Mouse (Mus musculus): Measurements from ENCODE around the gene Mtcl1. TPM values are rescaled to one million over a fixed set of nuclear protein-coding genes. Genes with fewer than 3 reads are reported as not detected.

Gene Mtcl1
- 5.6 and 7.6 TPM in 2 replicates for polyA plus RNA-seq (2016; fragmentation: Nextera tagmentation; extraction: Ambion mirVana)

DNA sequence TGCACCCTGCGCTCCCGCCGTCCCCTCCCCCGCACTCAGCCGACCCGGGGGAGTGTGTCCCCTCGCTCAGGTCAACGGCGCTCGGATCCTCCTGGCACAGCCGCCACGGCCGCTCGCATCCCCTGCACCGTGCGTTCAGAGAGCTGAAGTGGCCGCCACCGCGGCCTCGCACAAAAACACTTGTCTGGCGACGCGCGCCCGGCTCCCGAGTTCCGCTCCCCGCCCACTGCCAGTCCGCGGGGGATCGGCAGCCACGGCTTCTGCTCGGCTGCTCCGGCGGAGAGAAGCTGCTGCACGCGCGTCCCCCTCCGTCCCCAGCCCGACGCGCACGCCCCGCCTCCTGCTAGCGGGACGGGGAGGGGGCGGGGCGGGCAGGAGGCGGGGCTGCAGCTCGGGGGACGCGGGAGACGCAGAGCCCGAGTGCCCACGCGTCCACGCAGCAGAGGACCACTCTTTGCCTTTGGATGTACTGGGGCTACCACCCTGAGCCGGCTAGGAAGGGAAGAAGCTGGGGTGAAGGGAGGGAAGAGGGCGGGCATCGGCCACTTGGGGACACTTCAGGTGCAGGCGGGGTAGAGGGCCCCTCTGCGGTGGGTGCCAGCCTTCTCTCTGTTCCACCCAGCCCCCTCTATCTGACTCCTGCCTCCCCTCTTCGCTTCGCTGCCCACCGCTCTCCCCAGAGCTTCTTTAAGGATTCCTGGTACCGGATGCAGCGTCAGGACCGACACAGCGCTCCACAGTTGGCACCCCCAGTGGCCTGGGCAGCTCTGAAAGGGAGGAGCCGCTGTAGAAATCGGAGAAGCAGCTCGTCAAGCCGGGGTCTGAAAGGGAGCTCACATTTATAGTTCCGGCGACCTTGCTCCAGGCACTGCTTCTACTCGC lies at the start of gene Mtcl1:
Mtcl1 (minus strand) TSS at position 291 of the 882 bp plus-strand sequence.
- peak within 1 kb of the TSS; percentile 89 for H3K27ac ChIP-seq
- H3K36me3 ChIP-seq: no peaks in the 10 kb centered on the region
- no peaks in the 10 kb centered on the region for H3K9me3 ChIP-seq (replicated peaks)
- peak within 1 kb of the TSS; percentile 86 for H3K4me3 ChIP-seq
- under 1% methylated on average over 76 of the region's 76 CpGs for WGBS
- peaks cover 53% of the 10 kb centered on the region for H3K4me1 ChIP-seq
- DNase-seq (ENCODE audit: low spot score): peak; percentile 88
- peaks cover 52% of the 10 kb centered on the region for H3K27me3 ChIP-seq (ENCODE audit: low read depth, poor library complexity, severe bottlenecking)

DNA sequence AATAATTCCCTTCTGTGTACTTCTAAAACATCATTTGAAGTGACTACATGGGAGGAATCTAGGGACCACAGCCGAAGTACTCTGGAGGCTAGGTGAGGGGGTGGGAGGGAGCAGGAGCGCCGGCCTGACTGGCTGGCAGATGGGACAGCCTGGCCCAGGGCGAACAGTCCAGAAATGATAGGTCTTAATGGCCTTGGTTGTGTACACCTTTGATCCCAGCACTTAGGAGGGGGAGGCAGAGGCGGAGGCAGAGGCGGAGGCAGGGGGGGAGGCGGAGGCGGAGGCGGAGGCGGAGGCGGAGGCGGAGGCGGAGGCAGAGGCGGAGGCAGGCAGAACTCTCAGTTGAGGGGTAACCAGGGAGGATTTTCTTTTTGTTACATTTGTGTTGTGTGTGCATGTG lies 49.0 kb upstream of the Mtcl1 start:
- no peaks in the 10 kb centered on the region for H3K9me3 ChIP-seq (replicated peaks)
- no peak for DNase-seq (ENCODE audit: low spot score)
- no peak overlapping the region for H3K4me3 ChIP-seq
- peaks cover 97% of the 10 kb centered on the region for H3K36me3 ChIP-seq
- H3K4me1 ChIP-seq: no peaks in the 10 kb centered on the region
- no peaks in the 10 kb centered on the region for H3K27me3 ChIP-seq (ENCODE audit: low read depth, poor library complexity, severe bottlenecking)
- H3K27ac ChIP-seq: no peak overlapping the region
- WGBS: 86% methylated on average over 14 of the region's 14 CpGs

DNA sequence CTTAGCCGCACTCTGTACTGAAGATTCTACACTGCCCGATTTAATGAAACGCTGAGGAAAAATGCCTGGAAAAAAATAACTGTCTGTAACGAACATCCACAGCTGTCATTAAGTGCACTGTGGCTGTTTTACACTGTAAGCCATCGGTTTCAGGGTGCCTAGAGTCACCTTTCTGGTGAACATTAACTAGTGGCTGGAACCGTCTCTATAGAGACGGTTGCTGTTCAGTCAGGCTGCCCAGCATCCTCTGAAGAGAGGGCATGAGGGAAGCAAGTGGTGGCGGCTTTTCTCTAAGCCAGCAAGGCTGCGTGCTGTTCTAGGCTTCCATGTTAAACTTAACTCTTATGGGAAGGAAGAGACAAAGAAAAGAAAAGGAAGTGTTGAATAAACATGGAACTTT lies 47.0 kb upstream of the Mtcl1 start:
- no peak overlapping the region for H3K27ac ChIP-seq
- peaks cover 85% of the 10 kb centered on the region for H3K36me3 ChIP-seq
- no peaks in the 10 kb centered on the region for H3K9me3 ChIP-seq (replicated peaks)
- no peaks in the 10 kb centered on the region for H3K27me3 ChIP-seq (ENCODE audit: low read depth, poor library complexity, severe bottlenecking)
- 94% methylated on average over 9 of the region's 9 CpGs for WGBS
- DNase-seq (ENCODE audit: low spot score): no peak
- H3K4me3 ChIP-seq: no peak overlapping the region
- H3K4me1 ChIP-seq: no peaks in the 10 kb centered on the region

DNA sequence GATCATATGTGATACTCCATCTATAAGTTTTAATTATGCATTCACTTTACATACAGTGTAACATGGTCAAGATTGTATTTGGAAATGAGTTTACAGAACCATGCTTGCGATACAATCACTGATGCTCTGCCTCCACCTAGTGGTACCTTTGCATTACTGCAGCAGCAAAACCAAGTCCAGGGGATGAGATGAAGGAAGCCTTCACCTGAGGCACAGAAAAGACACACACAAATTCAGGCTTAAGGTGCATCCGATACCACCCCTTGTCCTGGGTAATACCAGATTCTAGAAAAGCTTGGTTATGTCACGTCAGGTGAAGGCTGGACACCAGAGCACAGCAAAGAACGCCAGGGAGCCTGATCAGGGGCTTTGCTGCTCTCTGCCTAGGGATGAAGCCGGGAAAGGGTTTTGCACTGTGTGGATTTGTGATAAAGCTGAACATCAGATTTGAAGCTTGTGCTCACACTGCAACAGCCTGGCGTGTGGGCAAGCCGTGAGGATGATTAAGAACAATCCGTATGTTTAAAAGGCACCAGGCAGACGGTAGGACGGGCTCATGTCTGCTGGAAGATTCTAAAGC lies 40.6 kb upstream of the Mtcl1 start:
- Histone ChIP-seq H3K36me3 (peaks cover 21% of the 10 kb centered on the region), H3K27ac (no peak overlapping the region), H3K4me1 (no peaks in the 10 kb centered on the region), H3K9me3 (replicated peaks) (no peaks in the 10 kb centered on the region), H3K4me3 (no peak overlapping the region), H3K27me3 (ENCODE audit: low read depth, poor library complexity, severe bottlenecking) (no peaks in the 10 kb centered on the region)
- DNase-seq (ENCODE audit: low spot score): peak; percentile 64
- WGBS: 48% methylated on average over 10 of the region's 10 CpGs

DNA sequence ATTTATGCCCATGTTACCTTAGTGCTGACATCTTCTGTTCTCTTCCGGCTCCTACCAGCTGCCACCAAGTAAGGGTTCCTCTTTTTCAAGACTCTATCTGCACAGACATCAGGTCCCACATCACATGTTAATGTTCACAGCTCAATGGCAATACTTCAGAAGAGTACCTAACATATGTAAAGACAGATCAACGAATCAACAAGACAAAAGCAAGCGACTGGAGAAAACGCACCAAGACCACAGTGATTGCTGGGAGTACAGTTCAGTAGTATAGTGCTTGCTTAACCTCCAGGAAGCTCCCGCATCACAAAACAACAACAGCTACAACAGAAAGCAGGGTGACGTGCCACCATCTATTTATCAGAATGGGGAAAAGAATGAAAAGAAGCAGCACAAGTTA lies 37.0 kb upstream of the Mtcl1 start:
- no peak overlapping the region for H3K27ac ChIP-seq
- peaks cover 4% of the 10 kb centered on the region; the same call in 1 of the 2 replicates for H3K4me1 ChIP-seq
- H3K36me3 ChIP-seq: no peaks in the 10 kb centered on the region
- WGBS: 90% methylated on average over 6 of the region's 6 CpGs
- H3K27me3 ChIP-seq (ENCODE audit: low read depth, poor library complexity, severe bottlenecking): peaks cover 6% of the 10 kb centered on the region; the same call in 1 of the 2 replicates
- H3K4me3 ChIP-seq: no peak overlapping the region
- DNase-seq (ENCODE audit: low spot score): no peak
- H3K9me3 ChIP-seq (replicated peaks): no peaks in the 10 kb centered on the region

DNA sequence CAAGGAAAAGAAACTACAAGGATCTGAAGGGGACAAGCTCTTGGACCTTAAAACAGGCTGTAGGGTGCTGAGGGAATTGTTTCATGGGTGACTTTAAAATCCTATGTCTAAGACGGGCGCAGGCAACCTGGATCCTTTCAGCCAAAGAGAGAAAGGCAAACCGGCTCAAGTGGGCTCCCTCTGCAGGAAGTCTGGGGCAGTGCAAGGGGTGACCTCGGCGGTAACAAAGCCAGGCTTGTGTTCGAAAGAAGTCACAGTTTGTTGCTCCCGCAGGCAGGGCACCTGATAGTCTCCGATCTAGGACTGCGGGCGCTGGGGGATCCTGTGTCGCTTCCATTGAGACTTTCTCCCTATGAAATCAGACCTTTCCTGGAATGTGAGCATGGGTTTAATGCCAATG lies 36.2 kb upstream of the Mtcl1 start:
- Histone ChIP-seq H3K4me3 (no peak overlapping the region), H3K36me3 (no peaks in the 10 kb centered on the region), H3K27me3 (ENCODE audit: low read depth, poor library complexity, severe bottlenecking) (peaks cover 15% of the 10 kb centered on the region), H3K4me1 (peaks cover 8% of the 10 kb centered on the region; the same call in 1 of the 2 replicates), H3K9me3 (replicated peaks) (no peaks in the 10 kb centered on the region), H3K27ac (peak overlapping the region; percentile 4; the same call in 1 of the 2 replicates)
- peak; percentile 87 for DNase-seq (ENCODE audit: low spot score)
- 22% methylated on average over 11 of the region's 11 CpGs for WGBS

DNA sequence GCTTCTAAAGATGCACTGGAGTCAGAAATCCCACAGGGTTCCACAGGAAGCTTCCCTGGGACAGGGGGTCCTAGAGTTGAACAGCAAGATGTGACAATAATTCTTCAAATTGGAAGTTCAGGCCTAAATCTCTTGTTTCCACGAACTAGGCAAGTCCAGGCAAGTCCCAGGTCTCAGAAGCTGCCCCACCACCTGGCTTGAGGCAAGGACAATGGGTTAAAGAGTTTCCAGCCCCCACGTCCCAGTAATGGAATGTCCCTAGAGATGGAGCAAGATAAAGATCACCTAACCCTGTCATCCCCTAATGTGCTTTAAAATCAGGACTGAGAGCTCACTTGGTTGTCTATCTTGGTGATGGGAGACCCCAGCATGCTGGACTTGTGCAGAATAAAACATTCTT lies 35.4 kb upstream of the Mtcl1 start:
- no peak for DNase-seq (ENCODE audit: low spot score)
- peaks cover 21% of the 10 kb centered on the region for H3K27me3 ChIP-seq (ENCODE audit: low read depth, poor library complexity, severe bottlenecking)
- H3K4me3 ChIP-seq: no peak overlapping the region
- H3K4me1 ChIP-seq: peaks cover 16% of the 10 kb centered on the region
- H3K9me3 ChIP-seq (replicated peaks): no peaks in the 10 kb centered on the region
- WGBS: 59% methylated on average over 2 of the region's 2 CpGs
- no peak overlapping the region for H3K27ac ChIP-seq
- no peaks in the 10 kb centered on the region for H3K36me3 ChIP-seq

DNA sequence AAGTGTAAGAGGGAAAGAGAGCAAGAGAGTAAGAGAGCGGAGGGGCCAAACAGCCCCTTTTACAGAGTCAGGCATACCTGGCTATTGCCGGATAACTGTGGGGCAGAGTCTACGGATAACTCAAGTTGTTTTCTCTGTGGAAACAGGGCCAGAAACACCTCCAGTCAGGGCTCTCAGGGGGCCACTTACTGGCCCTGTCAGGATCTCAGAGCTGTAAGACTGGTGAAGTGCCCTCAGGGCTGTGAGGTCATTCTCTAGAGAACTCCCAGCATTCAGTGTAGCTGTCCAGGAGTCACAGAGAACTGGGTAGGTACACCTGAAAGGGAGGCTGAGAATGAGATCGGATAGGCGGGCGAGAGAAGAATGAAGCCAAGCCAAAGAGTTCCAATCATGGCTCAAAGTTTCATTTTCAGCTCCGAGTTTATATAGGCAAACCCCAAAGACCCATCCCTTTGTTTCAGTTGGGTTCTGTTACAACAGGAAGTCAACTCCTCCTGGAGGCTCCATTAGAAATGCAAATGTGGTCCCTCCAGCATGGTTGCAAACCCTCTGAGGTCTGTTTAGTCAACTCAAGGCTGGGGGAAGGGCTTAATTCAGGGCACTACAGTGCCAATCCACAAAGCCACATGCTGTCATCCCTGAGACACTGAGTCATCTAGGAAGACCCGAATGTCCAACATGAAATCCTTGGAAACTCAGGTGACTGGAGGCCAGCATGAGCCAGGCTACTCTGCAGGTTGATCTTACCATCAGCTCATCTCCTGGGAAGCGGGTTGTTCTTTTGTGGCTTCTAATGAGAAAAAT lies 34.3 kb upstream of the Mtcl1 start:
- 70% methylated on average over 9 of the region's 9 CpGs for WGBS
- Histone ChIP-seq H3K4me1 (peaks cover 27% of the 10 kb centered on the region), H3K36me3 (no peaks in the 10 kb centered on the region), H3K27me3 (ENCODE audit: low read depth, poor library complexity, severe bottlenecking) (peaks cover 32% of the 10 kb centered on the region), H3K9me3 (replicated peaks) (no peaks in the 10 kb centered on the region), H3K27ac (no peak overlapping the region), H3K4me3 (no peak overlapping the region)
- DNase-seq (ENCODE audit: low spot score): no peak

DNA sequence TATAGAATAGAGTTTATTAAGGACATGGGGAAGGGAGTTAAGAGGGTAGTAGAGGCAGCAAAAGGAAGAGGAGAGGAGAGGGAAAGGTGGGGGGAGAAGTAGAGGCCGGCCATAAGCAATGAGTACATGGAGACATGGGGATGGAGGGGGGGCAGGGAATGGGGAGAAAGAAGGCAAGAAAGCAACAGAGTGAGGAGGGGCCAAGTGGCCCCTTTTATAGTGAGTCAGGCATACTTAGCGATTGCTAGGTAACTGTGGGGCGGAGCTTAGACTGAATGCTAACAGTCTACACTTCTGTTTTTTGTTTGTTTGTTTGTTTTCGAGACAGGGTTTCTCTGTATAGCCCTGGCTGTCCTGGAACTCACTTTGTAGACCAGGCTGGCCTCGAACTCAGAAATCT lies 31.7 kb upstream of the Mtcl1 start:
- 70% methylated on average over 5 of the region's 5 CpGs for WGBS
- peaks cover 40% of the 10 kb centered on the region for H3K27me3 ChIP-seq (ENCODE audit: low read depth, poor library complexity, severe bottlenecking)
- H3K27ac ChIP-seq: no peak overlapping the region
- no peak overlapping the region for H3K4me3 ChIP-seq
- H3K4me1 ChIP-seq: peaks cover 27% of the 10 kb centered on the region
- no peaks in the 10 kb centered on the region for H3K36me3 ChIP-seq
- no peaks in the 10 kb centered on the region for H3K9me3 ChIP-seq (replicated peaks)
- DNase-seq (ENCODE audit: low spot score): no peak

DNA sequence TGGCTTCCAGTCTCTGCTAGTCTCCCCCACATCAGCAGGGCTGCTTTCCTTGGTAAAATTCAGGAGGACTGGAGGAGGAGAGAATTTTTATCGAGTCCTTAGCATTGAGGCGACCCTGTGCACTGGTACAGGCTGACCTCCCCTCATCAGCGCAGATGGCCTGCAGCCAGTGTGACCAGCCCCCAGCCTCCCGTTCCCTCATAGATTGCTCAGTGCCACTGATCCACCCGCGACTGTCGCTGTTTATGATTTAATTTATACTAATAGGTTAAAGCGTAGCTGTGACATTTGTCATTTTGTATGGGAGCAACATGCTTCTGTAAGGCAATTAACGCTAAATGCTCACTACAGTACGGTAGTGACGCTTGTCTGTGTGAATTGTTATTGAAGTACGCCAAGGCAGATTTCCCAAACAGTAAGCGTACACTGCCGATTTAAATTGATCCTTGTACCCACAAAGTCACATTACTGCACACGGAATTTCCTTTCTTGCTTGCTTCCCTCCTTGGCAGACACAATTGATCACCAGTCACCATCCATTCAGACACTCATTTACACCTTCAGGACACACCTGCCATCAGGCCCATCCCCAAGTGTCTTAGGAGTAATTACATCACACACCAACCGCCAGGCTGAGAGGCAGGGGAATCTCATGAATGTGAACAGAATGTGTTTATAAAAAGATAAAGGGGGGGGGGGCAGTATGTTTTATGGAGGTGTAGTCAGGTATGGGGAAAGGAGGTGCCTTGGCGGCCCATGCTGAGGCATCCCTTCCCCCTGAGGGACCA lies 31.1 kb upstream of the Mtcl1 start:
- Histone ChIP-seq H3K27me3 (ENCODE audit: low read depth, poor library complexity, severe bottlenecking) (peaks cover 40% of the 10 kb centered on the region), H3K27ac (0 out of 2 replicates have a peak overlapping the region, but pooled peaks have one; percentile 74), H3K9me3 (replicated peaks) (no peaks in the 10 kb centered on the region), H3K4me1 (peaks cover 27% of the 10 kb centered on the region), H3K4me3 (peak overlapping the region; percentile 38), H3K36me3 (no peaks in the 10 kb centered on the region)
- WGBS: 19% methylated on average over 17 of the region's 17 CpGs
- DNase-seq (ENCODE audit: low spot score): no peak

DNA sequence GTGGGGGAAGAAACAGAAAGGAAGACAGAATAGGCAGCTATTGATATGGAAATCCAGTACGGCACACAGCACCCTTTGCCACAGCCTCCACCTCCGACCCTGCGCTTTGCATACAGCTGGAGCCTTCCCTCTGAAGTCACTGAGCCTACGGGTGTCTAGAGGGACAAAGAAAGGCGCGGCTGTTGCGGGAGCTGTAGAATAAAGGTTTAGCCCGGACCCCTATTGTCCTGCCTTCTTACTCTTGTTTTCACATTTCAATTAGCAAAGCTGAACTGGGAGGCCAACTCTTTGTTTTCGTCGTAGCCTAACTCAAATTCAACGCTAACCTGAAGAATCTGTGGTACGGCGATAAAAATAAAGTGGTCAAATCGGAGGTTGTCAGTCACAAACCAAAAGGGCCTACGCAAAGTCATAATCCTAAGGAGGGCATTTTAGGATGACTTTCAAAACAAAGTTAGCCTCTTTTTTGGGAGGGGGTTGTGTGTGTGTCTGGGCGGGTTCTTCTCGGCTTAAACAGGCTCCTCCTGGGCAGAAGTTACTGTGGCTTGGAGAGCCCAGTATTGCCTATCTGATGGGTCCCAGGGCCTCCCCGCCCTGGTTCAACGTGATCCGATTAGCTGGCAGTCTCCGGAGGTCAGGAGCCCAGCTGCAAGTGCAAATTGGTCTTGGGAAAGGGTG lies 30.4 kb upstream of the Mtcl1 start:
- no peaks in the 10 kb centered on the region for H3K36me3 ChIP-seq
- WGBS: 6% methylated on average over 21 of the region's 21 CpGs
- peaks cover 40% of the 10 kb centered on the region for H3K27me3 ChIP-seq (ENCODE audit: low read depth, poor library complexity, severe bottlenecking)
- no peaks in the 10 kb centered on the region for H3K9me3 ChIP-seq (replicated peaks)
- H3K4me1 ChIP-seq: peaks cover 27% of the 10 kb centered on the region
- peak overlapping the region; percentile 74 for H3K27ac ChIP-seq
- H3K4me3 ChIP-seq: peak overlapping the region; percentile 38
- peak; percentile 57 for DNase-seq (ENCODE audit: low spot score)

DNA sequence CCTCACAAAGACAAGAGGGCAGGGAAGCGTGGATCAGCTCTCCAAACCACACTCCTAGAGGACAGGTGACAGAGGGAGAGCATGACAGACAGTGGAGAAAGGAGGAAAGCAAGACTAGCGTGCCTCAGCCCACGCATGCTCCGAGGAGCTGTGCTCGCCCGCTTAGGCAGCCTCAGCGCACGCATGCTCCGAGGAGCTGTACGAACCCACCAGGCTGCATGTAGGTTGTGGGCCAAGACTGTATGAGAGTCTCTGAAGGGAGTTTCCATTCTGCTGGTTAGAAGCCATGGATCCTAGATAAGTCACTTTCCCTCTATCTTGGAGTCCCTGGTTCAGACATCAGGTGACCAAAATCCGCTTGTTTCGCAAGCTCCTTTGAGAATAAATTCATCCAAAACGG lies 29.8 kb upstream of the Mtcl1 start:
- DNase-seq (ENCODE audit: low spot score): peak; percentile 54
- Histone ChIP-seq H3K9me3 (replicated peaks) (no peaks in the 10 kb centered on the region), H3K36me3 (no peaks in the 10 kb centered on the region), H3K4me1 (peaks cover 27% of the 10 kb centered on the region), H3K4me3 (peak overlapping the region; percentile 38), H3K27me3 (ENCODE audit: low read depth, poor library complexity, severe bottlenecking) (peaks cover 40% of the 10 kb centered on the region), H3K27ac (peak overlapping the region; percentile 74)
- 11% methylated on average over 13 of the region's 13 CpGs for WGBS

All from limb, embryonic 10.5 days (tissue).